Mouse (Mus musculus) megakaryocyte-erythroid progenitor cell, adult 5-6 weeks (primary cell): Measurements from ENCODE around the gene Appbp2. TPM values are rescaled to one million over a fixed set of nuclear protein-coding genes. Genes with fewer than 3 reads are reported as not detected.

ENCODE experiments used
- ATAC-seq: replicated peaks from 2 replicates; pipeline ENCODE4 v1.8.0; 2016; ENCODE audit warnings: mild to moderate bottlenecking, inconsistent platforms; ENCODE audit not compliant: severe bottlenecking, poor library complexity, low FRiP score, low TSS enrichment
- total RNA-seq, 2 experiments: library from RNA; stranded (forward) in 1 of 2; stranded (reverse) in 1 of 2; fragments of 200-1000, 215-1000 nt in 1 of 2; fragments of >200 nt in 1 of 2; fragmentation: Nextera tagmentation in 1 of 2; gene quantifications; 2 replicates each; pipeline ENCODE4 v1.2.3; 2014 to 2017

The Appbp2 gene
- total RNA-seq, 2 experiments from 2014 or later, result 23.2 to 28.6 TPM

GRCm38 (mm10) chr11:85234363-85234989 is 454 bp downstream of the Appbp2 start:
- peak; percentile 93 for ATAC-seq

- no peak for ATAC-seq
Observed at GRCm38 (mm10) chr11:85233676-85234210, 1.2 kb downstream of the Appbp2 start.

GRCm38 (mm10) chr11:85223248-85223647 is 11.7 kb downstream of the Appbp2 start:
- no peak for ATAC-seq

- no peak for ATAC-seq
Observed at GRCm38 (mm10) chr11:85222561-85222960, 12.4 kb downstream of the Appbp2 start.

- no peak for ATAC-seq
Observed at GRCm38 (mm10) chr11:85219014-85219413, 15.9 kb downstream of the Appbp2 start.

GRCm38 (mm10) chr11:85214679-85215078 is 20.3 kb downstream of the Appbp2 start:
- no peak for ATAC-seq

GRCm38 (mm10) chr11:85213215-85213614 is 21.7 kb downstream of the Appbp2 start:
- ATAC-seq, result peak; percentile 59; the same call in 1 of the 2 replicates

- no peak for ATAC-seq
Observed at GRCm38 (mm10) chr11:85211151-85211550, 23.8 kb downstream of the Appbp2 start.

GRCm38 (mm10) chr11:85206231-85206630 is 28.7 kb downstream of the Appbp2 start:
- no peak for ATAC-seq

GRCm38 (mm10) chr11:85198906-85199305 is 36.0 kb downstream of the Appbp2 start:
- ATAC-seq, result no peak

GRCm38 (mm10) chr11:85196046-85196445 is 38.9 kb downstream of the Appbp2 start:
- no peak for ATAC-seq

GRCm38 (mm10) chr11:85194206-85194605 is 40.7 kb downstream of the Appbp2 start:
- no peak for ATAC-seq

- no peak for ATAC-seq
Observed at GRCm38 (mm10) chr11:85190741-85191140, 44.2 kb downstream of the Appbp2 start.

GRCm38 (mm10) chr11:85189110-85189509 is 45.8 kb downstream of the Appbp2 start:
- peak; percentile 77 for ATAC-seq

- ATAC-seq, result no peak
Observed at GRCm38 (mm10) chr11:85184839-85185238, 50.1 kb downstream of the Appbp2 start.

GRCm38 (mm10) chr11:85184082-85184481 is 50.8 kb downstream of the Appbp2 start:
- ATAC-seq, result peak; percentile 68

- ATAC-seq, result peak; percentile 52
Observed at GRCm38 (mm10) chr11:85183284-85183779, 51.6 kb downstream of the Appbp2 start.

- ATAC-seq, result peak; percentile 89
Observed at GRCm38 (mm10) chr11:85182617-85183283, 52.2 kb downstream of the Appbp2 start.

- no peak for ATAC-seq
Observed at GRCm38 (mm10) chr11:85178413-85178812, 56.5 kb downstream of the Appbp2 start.

- no peak for ATAC-seq
Observed at GRCm38 (mm10) chr11:85177761-85178160, 57.2 kb downstream of the Appbp2 start.

- no peak for ATAC-seq
Observed at GRCm38 (mm10) chr11:85175941-85176340, 59.0 kb downstream of the Appbp2 start.
